Mouse (Mus musculus) heart, postnatal 0 days (tissue): ENCODE results near the gene Gm11060.

ENCODE experiments used
- CTCF ChIP-seq: IDR thresholded peaks from 2 replicates; pipeline ENCODE4 v1.5.1; 2016; ENCODE audit warnings: antibody characterized with exemption, control low read depth, low read depth
- EP300 ChIP-seq: IDR thresholded peaks from 2 replicates; pipeline ENCODE4 v1.6.1; 2016; ENCODE audit warnings: antibody characterized with exemption, low read depth

- TF ChIP-seq CTCF (no peak), EP300 (no peak)
Measured at GRCm38 (mm10) chr2:105123431-105123830, 31.6 kb downstream of the Gm11060 start.
